Mouse (Mus musculus) kidney, adult 9 months (tissue): Measurements from ENCODE around the gene Gm28729.
A peak's percentile ranks its signal among the peaks of the same experiment; 100 is the strongest.
"Not testable (repeated sequence)": the region's sequence is repeated elsewhere in the genome, so short reads cannot be mapped to it uniquely, and the experiment has no call there.

ENCODE experiments used
- DNase-seq: peaks from one replicate; pipeline ENCODE4 v3.0.0; 2022

Gene Gm28729

DNA sequence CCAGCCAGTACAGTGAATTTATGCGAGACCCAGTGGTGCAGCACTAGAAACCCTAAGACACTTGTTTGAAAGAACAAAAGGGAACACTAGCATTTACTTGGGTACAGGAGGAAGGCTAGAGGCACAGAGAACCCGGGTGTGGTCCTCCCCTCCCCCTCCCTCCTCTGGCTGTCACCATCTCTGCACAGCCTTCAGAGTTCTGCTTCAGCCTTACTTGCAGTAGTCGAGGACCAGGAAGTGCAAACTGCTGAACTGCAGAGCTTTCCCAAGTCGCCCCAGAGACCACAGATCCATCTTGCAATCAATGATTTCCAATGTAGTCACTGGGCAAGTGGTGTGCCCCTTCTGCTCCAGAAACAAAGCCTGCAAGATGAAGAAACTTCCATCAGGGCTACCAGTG lies 7.6 kb downstream of the Gm28729 start:
- DNase-seq, result no peak

DNA sequence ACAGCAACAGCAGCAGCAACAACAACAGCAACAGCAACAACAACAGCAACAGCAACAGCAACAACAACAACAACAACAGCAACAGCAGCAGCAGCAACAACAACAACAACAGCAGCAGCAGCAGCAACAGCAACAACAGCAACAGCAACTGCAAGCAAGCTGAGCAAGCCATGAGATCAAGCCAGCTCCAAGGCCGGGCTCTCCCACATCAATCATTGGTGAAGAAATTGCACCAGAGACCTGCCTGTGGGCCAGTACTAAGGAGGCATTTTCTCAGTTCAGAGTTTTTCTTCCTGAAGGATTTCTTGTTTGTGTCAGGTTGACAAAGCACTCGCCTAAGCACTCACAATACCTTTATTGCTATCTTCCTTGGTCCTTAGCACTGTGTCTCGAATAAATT lies 8.3 kb downstream of the Gm28729 start:
- DNase-seq, result no peak

DNA sequence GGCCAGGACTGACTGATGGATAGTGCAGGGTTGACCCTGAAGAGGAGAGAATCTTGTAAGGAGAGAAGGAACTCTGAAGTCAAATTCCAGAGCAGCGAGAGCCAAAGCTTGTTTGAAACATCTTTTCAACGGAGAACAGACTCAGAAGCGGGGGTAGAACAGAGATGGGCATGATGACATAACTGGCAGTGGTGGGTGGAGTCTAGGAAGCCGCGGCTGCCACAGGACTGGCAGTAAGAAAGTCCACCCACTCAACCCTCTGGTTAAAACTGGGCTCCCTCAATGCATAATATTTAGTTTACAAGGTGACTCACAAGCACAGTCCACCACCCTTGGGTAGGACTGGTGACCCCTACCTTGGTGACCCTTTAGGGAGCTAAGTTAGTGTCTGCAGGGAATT lies 9.3 kb downstream of the Gm28729 start:
- DNase-seq, result no peak

DNA sequence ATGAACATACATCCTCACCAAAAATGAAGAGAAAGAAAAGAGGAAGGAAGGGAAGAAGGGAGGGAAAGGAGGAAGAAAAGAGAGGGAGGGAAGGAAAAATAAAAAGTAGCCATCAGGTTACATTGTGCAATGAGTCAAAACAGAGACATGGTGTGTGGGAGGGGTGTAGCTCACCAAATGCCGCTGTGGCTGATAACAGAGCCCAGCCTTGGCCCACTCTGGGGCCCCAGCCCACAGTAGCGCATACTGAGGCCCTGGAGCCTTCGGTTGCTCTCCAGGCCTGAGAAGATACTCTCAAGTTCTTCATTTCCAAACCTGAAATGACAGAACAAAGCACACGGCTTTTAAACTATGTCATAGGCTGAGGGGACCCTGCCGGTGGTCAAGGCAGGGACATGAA lies 10.8 kb downstream of the Gm28729 start:
- DNase-seq, result no peak

DNA sequence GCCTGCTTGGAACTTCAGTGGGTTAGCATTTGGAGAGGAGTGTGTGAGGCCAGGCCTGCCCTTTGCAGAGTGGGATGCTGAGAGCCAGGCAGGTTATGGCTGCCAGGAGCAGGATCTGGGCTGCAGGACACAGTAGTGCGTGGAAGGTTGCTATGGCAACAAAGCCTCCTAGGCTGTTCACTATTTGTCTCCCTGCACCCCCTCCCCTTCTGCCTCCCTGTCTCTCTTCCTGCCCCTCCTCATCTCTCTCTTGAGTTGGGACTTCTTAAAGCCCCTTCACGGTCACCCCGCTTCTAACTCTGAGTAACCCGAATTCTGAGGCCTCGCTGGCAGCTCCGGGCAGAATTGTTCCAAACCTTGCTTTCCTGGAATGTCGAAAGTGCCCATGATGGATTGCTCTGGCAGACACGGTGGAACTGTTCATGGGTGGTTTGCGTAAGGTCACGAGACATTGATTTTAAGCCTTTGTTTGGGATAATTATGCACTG lies 19.0 kb downstream of the Gm28729 start:
- peak; percentile 60 for DNase-seq

DNA sequence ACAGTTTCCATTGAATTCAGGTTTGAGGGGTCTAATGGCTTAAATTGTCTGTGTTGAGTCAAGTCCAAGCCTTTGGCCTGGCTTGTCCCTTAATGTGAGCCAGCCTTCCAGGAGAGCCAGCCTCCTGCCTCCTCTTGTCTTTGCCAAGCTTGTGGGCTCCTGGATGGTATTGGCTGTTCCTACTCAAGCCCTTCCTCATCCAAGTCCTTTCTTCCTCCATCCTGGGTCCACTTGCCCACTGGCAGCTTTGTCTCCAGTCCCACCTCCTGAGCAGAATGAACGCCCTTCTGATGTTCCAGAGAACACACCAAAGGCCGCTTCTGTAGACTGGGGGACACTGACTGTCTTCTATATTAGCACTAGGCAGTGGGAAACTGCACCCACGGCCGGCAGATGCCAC lies 19.9 kb downstream of the Gm28729 start:
- DNase-seq, result no peak

DNA sequence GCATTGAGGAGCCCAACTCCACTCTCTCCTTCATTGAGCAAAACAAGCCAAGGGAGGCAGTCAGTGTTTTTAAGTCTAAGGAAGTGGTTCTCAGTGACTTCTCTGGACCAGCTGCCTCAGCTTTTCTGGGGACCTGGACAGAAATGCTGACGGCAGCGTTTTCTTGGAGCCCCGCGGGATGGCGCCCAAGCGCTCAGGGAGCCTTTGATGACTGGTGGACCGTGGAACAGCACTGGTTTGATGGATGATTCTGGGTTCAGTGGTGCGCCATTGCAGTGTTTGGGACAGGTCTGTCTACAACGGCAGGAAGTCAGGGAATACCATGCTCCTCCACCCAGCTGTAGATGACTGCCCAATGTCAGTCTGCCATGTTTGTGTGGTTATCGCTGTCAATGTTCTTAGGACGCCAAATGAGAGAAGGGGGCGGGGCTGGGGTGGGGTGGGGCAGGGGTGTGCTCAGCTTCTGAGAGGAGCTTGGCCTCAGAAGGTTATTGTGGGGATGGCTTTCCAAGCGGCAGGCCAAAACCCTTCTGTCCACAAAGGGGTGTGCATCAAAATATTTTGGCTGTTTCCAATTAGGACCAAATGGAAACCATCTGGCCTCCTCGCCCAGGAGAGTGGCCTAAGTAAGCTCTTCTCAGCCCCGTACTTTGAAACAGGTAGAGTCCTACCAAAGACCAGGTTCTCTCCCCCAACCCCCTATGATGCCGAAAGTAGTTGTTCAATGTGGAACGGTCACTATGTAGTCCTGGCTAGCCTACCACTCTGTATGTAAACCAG lies 20.8 kb downstream of the Gm28729 start:
- no peak for DNase-seq

DNA sequence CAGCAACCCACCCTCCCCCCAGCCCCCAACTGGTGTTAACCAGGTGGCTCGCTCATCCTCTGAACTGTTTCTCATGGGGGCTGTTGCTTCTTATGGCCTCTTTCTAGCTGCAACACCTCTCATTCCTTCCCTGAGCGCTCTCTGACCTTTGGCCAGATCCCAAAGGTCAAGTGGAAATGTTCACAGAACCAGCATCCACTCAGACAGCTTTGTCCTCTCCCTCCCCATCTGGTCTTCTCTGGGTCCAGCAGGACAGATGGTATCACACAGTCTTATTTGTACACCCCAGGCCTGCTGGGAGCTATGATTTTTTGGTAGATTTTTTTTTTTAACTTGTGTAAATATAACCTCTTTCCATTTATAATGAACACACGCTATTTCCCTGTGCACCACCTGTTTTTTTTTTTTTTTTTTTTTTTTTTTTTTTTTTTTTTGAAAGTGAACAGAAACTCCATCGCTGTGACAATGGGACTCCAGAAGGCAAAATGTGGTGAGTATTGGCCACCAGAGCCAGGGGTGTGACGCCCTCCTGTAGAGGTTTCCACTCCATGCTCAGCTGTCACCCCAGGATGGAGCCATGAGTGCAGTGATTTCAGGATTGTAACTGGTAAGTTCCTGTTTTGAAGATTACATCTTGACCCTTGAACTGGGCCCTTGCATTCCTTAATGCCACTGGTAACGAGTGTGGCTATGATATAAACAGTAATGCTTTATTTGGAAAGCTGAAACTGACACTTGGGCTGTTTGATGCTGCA lies 22.0 kb downstream of the Gm28729 start:
- DNase-seq, result peak; percentile 43

DNA sequence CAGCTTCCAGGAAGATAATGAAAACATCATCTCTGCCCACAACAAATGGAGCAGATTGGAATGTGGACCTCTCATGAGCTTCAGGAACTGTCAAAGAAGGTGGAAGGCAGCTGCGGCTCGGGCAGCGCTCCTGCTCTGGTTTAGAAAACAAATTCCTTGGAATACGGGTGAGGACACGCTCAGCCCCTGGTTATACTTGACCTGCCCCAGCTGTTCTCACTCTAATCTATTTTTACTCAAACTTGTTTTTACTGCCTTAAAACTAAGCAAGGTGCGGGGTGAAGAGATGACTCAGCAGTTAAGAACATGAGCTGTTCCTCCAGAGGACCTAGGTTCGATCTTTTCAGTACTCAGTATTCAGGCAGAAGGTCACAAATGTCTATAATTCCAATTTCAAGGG lies 23.8 kb downstream of the Gm28729 start:
- no peak for DNase-seq

DNA sequence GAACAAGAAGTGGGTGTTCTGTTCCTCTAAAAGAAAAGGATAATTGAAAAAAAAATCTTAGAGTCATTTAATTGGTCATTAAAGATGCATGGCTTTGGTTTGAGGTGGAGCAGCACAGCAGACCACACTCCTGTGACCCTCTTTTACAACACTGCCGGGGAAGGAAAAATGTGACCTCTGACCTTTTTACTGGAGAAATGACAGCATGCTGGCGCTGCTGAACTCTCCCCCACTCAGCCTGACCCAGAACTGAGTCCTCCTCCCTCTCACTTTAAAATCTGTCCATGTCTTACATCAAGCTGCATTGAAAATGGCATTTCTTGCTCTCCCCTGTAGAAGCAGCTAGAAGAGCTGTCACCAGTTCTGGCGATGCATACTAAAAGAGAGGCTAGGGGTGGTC lies 31.9 kb downstream of the Gm28729 start:
- no peak for DNase-seq

DNA sequence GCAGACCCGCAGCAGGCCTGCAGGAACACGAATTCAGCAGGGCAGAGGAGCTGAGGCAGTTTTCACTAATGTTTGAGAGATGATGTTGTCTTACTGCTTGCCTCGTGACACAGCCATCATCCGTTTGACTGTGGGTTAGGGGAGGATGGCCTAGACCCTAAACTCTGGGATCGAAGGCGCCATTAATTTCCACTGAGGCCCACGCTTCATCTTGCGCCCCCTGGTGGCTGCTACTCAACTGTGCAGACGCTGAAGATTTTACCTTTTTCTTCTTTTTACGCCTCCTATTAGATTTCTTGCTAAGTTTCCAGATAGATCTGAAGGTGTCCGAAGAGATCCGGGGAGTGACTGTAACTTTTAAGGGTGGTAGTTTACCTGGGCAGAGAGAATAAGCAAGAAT lies 33.3 kb downstream of the Gm28729 start:
- DNase-seq, result peak; percentile 38

DNA sequence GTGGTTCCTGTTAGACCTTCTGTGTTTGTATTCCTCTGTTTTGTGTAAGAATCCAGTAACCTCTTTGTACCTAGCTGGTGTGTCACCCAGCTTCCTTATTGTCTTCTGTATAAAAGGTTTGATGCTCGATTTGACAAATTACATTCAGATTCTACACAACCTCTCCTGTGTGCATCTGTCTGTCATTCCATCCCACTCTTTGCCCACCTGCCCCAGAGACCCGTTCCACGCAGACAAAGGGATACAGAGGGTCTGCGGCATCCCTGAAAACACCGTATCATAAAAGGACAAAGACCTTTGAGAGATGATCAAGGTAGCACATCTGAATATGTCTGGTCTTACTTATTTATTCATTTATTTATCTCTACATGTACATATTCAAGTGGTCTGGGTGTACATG lies 37.2 kb downstream of the Gm28729 start:
- DNase-seq, result not testable (repeated sequence)

DNA sequence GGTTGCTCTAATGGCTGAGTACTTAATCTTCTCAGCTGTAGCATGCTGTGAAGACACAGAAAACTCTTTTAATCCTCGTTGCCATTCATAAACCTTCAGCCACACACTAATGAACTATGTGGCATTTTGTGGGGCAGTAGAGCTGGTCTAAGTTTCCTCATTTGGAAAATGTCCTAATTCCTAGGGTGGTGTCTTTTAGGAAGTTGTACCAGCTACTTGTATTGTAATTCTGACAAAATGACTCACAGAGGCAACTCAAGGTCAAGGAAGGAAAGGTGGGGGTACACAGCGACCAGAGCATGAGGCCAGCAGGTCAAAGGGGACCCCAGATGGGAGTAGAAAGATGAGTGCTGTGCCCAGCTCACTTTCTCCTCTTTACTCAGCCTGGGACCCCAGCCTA lies 41.4 kb downstream of the Gm28729 start:
- no peak for DNase-seq

DNA sequence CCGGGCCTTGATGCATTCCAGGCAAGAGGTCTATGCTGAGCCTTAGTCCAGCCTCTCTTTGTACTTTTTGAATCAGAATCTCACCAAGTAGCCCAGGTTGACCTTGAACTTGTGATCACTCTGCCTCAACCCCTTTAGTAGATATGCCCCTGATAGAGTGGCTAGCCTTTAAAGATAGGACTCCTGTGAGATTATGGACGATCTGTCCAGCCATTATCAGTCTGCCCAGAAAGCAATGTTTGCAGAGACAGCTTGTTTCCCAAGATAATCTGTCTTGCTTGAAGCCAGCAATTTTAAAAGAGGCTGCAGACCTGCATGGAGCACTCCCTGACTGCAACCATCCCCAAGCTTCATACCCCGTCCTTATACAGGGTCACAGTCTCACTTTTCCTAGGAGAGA lies 42.0 kb downstream of the Gm28729 start:
- DNase-seq, result no peak

DNA sequence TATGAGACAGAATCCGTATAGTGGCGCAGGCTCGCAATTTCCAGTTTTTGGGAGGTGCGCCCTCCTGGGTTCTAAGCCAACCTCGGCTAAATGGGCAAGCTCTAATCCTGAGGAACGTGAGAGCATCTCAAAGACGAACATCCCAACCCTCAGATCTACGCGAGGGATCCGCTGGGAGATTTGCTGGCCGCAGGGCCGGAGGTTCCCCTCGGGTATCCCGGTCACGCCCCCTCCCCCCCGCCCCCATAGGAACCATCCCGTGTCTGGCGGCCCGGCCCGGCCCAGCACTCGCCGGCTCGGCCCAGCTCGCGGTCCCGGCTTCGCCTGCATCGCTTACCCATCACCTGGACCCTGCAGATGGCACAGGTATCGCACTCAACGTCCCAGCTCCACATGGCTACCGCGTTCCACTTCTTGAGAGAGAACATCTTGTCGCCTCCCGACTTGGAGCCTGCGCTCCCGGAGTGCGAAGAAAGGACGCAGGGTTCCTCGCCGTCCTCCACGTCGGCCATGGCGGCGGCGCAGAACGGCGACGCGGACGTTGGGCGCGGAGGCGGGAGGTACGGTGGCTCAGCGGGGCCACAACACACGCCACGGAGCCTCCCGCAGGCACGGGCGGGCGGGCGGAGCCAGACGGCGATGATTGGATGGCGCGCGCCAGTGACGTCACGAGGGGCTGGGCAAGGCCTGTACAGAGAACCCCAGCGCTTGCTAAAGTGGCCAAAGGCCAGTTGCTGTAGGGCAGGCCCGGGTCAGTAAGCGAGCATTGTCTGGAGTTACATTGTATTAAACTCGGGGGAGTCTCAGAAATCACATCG lies 46.8 kb downstream of the Gm28729 start, which contains the start of gene Rnf7:
Gene Rnf7 (minus strand): TSS at position 605 of the 818 bp plus-strand sequence.
- DNase-seq, result peak; percentile 99

DNA sequence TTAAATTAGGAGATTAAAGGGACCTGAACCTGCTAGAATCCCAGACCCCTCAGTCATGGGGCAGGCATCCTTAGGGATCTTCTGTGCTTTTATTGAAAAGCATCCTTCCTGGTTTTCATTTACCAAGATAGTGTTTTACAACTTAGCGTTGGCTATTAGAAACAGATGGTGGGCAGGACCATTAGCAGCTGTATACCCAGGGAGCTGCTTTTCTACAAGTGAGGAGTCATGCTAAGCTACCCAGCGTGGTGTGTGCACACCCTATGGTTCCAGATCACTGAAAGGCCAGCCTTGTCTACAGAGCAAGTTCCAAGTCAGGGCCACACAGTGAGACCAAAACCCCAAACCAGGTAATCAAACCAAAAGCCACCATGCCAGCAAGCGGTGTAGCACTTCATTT lies 52.7 kb downstream of the Gm28729 start:
- no peak for DNase-seq

DNA sequence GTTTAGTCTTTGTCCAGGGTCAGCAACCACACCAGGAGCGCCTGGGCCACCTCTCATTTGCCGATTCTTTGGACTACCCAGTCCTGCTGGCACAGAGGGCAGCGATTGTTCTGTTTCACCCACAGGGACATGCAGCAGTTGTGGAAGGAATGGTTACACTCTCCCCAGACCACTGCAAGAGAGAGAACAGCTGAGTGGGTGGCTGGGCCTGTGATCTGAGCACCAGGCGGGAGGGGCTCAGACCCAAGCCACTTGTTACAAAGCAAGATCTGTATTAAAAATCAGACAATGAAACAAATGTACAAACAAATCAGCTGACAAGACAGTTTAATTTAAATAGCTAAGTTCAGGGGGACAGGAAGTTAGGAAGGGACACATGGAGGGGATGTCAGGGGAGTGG lies 53.4 kb downstream of the Gm28729 start:
- DNase-seq, result not testable (repeated sequence)

DNA sequence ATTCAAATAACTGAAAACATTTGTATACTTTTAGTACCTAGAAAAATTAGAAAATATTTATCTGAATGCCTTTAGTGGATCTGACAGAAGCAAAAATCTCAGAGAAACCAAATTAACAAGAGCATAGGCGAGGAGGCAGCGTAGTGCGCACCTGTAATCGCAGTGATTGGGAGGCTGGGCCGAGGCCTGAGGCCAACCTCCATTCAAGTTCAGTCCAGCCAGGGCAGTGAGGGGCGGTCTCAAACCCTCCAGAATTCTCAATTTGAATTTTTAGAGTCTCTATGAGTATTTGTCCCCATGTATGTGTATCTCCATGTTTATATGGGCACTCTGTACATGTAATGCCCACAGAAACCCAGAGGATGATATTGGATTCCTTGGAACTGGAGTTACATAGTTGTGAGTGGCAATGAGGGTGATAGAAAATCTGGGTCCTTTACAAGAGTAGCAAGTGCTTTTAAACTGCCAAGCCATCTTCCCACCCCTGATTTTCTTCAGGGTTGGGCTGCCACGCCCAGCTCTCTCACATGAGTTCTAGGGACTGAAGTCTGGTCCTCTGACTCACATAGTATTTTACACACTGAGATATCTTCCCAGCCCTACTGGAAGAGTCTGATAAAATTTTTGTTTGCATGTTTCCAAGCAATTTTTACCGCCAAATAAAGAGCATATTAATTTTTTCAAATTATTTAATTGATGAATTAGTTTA lies 54.6 kb downstream of the Gm28729 start:
- no peak for DNase-seq

DNA sequence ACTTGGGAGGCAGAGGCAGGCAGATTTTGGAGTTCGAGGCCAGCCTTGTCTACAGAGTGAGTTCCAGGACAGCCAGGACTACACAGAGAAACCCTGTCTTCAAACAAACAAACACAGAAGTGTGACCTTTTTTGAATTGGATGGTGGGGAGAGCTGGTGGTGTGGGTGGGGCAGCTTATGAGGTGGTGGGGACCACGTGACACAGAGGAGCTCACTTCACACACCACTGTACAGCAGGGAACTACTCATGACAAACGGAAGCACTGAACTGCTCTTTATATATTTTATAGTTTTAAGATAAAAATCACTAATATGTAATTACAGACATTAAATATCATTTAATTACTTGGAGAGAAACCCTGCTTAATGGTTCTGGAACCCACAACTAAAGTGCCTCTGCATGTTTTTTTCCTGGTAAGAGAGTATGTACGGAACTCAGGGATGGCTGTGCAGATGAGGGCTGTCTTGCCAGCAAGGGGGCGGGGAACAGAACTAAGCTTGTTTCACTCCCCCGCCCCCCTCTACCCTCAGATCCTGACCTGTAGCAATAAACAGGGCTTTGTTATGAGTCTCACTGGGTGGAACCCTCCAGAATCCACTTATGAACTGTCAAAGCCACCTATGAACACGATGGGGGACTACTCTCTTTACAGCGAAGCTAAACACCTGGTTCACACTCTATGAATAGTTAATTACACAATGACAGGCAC lies 55.4 kb downstream of the Gm28729 start:
- no peak for DNase-seq

DNA sequence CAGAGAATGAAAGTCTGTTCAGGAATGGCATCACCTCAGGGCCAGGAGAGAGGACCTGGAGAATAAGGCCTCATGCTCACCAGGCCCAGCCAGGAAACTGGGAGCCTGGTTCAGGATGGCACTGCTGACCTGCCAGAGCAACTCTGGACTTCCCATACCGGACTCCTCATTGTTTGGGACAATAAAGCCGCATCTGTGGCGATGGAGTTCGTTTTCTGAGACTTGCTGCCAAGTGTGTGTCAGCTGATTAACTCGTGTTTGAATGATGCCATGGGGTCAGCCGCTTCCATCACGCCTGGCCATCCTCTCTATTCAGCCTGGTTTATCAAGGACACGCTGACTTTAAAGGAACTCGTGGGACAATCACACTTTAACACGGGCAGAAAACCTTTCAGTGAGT lies 61.4 kb downstream of the Gm28729 start:
- no peak for DNase-seq

DNA sequence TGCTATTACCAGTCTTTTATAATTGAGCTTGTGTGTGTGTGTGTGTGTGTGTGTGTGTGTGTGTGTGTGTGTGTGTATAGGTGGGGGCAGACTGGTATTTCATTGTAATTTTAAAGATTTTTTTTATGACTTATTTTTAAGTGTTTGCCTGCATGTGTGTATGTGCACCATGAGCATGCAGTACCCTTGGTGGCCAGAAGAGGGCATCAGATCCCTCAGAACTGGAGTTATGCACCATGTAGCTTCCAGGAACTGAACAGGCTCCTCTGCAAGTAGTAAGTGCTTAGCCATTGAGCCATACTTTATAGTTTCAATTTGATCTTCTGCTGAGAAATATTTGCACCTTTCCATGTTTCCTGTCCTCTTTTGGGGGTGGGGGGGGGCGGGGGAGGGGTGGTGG lies 63.5 kb downstream of the Gm28729 start:
- DNase-seq, result no peak
